Mouse (Mus musculus) kidney, adult 2 months (tissue): ENCODE results near the gene Gal3st4.

Experiments
- CTCF ChIP-seq: fragments of 200-500 bp; conservative IDR thresholded peaks from 2 replicates; pipeline ENCODE4 v1.5.1; 2011; ENCODE audit warnings: low read depth, mild to moderate bottlenecking, control low read depth, low read length, moderate library complexity, mixed read lengths; ENCODE audit not compliant: insufficient read depth, insufficient read length
- POLR2A ChIP-seq: fragments of 200-500 bp; IDR thresholded peaks from one replicate; pipeline ENCODE4 v1.6.1; 2011; ENCODE audit warnings: low read depth, low read length, control low read depth

- TF ChIP-seq CTCF (no peak), POLR2A (no peak)
These were observed at the start of gene Gal3st4 for GRCm38 (mm10) chr5:138272409-138272923.
